Mouse (Mus musculus) R1 (cell line): ENCODE results near the gene Sar1a.

ENCODE experiments used
- DNase-seq: peaks from one replicate; pipeline ENCODE4 v3.0.0-alpha.2; 2018; ENCODE audit warnings: low read depth, low spot score

Sar1a gene

GRCm38 (mm10) chr10:61730171-61730570 is 50.1 kb downstream of the Sar1a start:
- DNase-seq: peak; percentile 55

DNA sequence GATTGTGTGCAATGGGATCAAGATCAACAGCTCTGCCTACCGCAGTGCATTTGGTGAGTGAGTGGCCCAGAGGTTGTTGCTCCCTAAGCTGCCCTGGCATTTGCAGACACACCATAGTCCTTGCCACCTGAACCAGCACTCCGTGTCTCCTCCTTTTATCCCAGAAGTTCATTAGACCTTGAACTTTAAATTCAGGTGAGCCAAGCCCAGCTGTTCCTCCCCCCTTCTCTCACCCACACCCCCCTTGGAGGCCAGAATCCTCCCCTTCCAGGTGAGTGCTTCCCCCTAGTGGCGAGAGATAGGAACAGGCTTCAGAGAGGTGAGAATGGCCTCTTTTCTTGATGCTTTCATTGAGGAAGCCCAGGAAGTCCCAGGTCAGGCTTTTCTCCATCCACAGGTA is 54.3 kb downstream of the Sar1a start:
- peak; percentile 76 for DNase-seq

- no peak for DNase-seq
Observed at GRCm38 (mm10) chr10:61736671-61737078, 56.6 kb downstream of the Sar1a start.

GRCm38 (mm10) chr10:61737537-61737936 is 57.4 kb downstream of the Sar1a start:
- DNase-seq: no peak

- DNase-seq: no peak
Observed at GRCm38 (mm10) chr10:61738126-61738525, 58.0 kb downstream of the Sar1a start.

DNA sequence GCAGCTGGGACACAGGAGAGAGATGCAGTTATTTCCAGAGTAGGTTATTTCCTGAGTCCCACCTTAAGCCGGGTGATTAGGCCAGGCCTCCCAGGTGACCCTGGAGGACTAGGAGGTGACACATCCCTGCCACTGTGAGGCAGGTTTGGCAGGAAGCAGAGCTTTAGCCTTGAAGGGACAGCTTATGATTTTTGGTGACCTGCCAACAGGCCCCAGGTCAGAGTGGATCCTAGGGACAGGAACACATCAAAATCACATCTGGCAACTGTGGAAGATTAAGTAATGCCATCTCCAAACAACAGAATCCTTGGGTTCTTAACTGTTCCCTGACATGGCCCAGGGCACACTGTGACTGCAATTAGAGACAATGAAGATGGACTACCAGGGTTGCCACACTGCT is 61.2 kb downstream of the Sar1a start:
- DNase-seq: no peak

DNA sequence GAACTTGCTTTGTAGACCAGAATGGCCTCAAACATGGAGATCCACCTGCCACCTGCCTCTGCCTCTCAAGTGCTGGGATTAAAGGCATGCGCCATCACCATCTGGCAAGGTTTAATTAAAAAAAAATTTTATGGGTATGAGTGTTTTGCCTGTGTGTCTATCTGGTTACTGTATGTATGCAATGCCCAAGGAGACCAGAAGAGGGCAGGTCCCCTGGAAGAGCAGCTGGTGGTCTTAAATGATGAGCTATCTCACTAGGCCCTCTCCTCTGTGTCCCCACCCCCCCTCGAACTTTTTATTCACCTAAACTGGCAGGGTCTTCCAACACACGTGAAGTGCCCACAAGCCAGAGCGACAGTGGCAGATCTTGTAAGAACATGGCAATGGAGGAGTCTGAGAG is 61.8 kb downstream of the Sar1a start:
- DNase-seq: peak; percentile 36

- no peak for DNase-seq
Observed at GRCm38 (mm10) chr10:61742336-61742735, 62.2 kb downstream of the Sar1a start.
